Mouse (Mus musculus) CH12.LX (cell line): ENCODE measurements around the gene Sgsm3.

ENCODE experiments used
- CTCF ChIP-seq, 2 experiments: IDR thresholded peaks in 1 of 2; conservative IDR thresholded peaks in 1 of 2; 2 replicates each; pipeline ENCODE4 v1.5.1; 2011 to 2012; ENCODE audit warnings: low read depth in 2 of 2, low read length in 2 of 2, improper control_type of control experiment in 1 of 2, inconsistent platforms in 1 of 2, mild to moderate bottlenecking in 1 of 2, moderate library complexity in 1 of 2
- POLR2A ChIP-seq: IDR thresholded peaks from 2 replicates; pipeline ENCODE4 v1.6.1; 2011; ENCODE audit warnings: low read depth, mild to moderate bottlenecking, improper control_type of control experiment, low read length

DNA sequence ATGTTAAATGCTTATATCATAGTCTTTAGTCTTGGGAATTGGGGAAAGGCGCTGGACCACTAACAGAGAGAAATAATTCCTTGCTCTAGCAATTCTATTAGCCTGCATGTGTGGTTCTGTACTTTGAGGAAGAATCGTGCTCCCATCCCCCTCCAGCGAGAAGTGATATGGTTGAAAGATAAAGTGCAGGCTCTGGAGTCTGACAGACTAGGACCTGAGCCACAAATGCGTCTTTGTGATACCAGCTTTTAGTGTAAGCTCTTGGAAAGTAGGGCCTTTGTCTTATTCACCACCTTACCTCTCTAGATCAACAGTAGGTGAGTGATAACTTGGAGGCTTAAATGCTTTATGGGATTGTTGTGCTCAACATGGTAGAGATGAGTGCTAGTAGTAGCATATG, 3.6 kb downstream of the Sgsm3 start:
- TF ChIP-seq POLR2A = no peak
- TF ChIP-seq CTCF (conservative IDR thresholded peaks at IDR 0.05 in 1 of 2, IDR thresholded peaks at IDR 0.05 in 1 of 2; ENCODE audit: low read depth in 2 of 2, low read length in 2 of 2) = no peak
